Mouse (Mus musculus): ENCODE data around the gene Cox8b.

DNA sequence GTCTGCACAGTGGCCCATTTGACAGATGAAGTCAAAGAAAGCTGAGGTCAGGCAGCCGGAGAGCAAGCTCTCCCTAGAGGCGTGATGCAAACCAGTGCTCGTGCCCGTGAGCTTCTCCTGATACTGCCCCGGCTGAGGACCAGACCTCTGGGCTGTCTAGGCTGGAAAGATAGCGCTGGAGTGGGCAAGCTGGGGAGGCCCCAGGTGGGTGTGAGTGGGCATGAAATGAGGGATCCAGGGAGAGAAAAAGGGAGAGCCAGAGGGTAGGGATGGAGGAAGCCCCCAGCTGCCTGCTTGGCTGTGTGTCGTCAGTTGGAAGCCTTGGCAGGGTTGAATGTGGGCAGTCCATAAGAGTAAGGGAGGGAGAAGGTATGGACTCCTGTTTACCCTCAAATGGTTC is 44.0 kb upstream of the Cox8b start:
- TF ChIP-seq FLI1 (IDR thresholded peaks at IDR 0.05; ENCODE audit: low read length) (no peak), GATA1 (IDR thresholded peaks at IDR 0.05; ENCODE audit: borderline replicate concordance, low read length) (no peak)

All from megakaryocyte, embryonic 14.5 days (primary cell).